Mouse (Mus musculus): ENCODE data around the gene Cyp2d10.

The Cyp2d10 gene

DNA sequence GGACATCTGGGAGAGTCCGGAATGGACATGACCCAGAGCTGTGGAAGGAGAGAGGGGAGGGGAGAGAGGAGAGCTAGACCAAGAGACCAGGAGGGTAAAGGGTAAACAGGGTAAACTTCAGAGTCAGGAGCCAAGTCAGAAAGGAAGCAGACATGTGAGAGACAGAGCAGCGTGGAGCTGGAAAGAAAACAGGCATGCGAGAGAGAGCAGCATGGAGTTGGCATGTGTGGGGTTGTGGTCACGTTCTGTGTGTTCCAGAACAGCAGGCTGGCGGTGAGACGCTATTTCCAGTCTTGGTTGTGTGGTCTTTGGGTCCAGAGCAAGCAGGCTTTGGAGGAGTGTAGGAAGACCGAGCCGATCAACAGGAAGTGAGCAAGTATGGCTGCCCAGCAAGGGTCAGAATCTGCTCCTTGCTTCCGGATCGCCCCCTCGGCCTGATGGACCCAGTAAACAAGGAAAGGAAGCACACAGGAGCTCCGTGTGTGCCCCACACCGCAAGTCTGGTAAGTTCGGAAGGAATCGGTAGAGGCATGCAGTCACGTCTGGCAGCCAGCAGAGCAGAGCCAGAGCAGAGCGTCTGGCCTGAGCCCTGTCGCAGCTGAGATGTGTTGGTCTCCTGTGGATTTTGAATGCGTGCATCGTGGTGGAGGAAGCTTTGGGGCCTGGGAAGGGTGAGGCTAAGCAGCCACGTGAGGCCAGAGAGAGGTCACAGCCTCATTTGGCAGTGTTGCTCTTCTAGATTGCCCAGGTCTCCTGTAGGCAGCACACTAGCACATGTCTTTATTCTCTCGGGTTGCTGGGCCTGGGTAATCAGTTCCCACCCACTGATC, 48.3 kb downstream of the Cyp2d10 start:
- DNase-seq (ENCODE audit: low spot score), result no peak

GRCm38 (mm10) chr15:82354126-82354945, 52.7 kb downstream of the Cyp2d10 start, which contains the start of gene Ndufa6:
Gene Ndufa6, minus strand, starts transcription at chr15:82354322.
- DNase-seq (ENCODE audit: low spot score), result peak; percentile 98

DNA sequence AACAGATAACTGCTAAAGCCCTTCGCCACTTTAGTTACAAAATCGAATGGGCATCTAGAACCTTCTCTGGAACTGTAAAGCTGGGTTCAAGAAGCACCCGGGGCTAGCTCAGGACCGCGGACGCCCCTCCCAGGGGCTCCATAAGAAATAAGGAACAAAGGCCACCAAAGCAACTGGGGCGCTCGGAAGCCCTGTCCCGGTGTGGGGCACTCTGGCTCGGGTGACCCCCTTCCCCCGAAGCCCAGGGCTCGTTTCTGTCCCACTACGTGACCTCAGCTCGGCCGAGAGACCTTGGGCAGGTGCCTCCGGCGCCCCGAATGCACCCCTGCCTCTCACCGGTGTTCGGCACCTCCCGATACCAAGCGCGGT, 53.3 kb downstream of the Cyp2d10 start:
- DNase-seq (ENCODE audit: low spot score), result no peak

GRCm38 (mm10) chr15:82353078-82353744, 53.8 kb downstream of the Cyp2d10 start:
- peak; percentile 31 for DNase-seq (ENCODE audit: low spot score)

Data from c-Kit-positive CD71-positive TER-119-positive erythroid progenitor cells, embryonic 14.5 days (primary cell).